Mouse (Mus musculus): ENCODE results near the gene Kif5a. TPM values are rescaled to one million over a fixed set of nuclear protein-coding genes. Genes with fewer than 3 reads are reported as not detected.
A peak's percentile ranks its signal among the peaks of the same experiment; 100 is the strongest.

Gene Kif5a
- total RNA-seq, 2 experiments from 2014 or later = 1.1 to 1.6 TPM

DNA sequence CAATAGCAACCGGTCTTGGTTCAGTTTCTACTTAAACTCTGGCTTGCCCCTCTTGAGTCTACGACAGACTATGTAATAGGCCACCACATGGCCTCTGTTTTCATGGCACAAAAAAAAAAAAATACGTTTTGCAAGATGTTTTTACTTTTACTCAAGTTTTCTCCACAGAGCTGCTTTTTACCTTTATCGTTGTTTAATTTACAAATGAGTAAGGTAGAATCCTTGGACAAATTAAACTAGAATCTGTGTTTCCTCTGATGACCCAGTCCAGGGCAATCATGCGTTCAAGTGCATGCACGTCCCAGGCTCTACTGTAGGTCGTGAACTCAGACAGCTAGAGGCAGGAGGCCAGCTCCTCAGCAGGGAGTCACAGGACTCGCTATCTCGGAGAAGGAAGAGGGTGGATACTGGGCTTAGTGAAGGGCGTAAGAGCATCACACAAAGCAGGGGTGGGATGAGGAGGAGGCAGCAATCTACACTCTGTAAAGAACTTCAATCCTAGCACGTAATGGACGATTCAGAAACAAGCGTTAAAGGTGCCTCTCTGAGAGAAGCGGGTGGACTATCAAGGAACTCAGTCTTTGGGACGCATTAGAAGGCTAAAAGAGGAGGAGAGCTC, 26.5 kb upstream of the Kif5a start:
- DNase-seq = peak; percentile 53

DNA sequence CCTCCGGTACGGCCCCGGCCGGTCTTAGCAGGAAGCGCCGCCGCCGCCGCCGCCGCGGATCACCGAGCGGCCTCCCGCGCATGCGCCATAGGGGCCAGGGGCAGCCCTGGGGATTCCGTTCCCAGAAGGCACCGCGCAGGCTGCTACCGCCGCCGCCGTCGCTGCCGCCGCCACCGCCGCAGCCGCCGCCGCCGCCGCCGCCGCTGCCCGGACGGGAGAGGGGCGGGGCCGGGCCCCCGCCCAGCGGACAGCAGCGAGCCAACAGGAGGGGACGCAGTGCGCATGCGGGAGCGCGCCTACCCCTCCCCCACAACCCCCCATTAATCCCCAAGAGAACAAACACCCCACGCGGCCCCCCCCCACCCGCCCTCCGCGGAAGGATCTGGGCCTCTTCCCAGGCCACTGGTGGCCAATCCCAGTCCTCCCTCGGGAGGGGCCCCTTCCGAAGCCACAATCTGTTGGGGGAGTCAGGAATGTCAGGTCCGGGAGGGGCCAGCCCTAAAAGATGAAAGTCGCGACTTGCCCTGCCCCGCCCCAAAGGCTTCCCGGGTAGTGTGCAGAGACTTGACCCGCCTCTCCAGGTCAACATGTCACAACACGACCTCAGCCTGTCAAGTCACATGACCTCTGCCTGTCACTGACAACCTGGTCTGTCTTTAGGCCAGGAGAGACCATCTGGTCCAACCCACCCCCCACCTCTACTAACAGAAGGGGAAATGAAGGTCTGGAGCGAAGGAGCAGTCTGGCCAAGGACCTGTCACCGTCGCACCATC, 25.8 kb upstream of the Kif5a start, which contains the start of gene Mbd6:
Mbd6 (minus strand) TSS at position 219 of the 773 bp plus-strand sequence.
- peak; percentile 93 for DNase-seq

DNA sequence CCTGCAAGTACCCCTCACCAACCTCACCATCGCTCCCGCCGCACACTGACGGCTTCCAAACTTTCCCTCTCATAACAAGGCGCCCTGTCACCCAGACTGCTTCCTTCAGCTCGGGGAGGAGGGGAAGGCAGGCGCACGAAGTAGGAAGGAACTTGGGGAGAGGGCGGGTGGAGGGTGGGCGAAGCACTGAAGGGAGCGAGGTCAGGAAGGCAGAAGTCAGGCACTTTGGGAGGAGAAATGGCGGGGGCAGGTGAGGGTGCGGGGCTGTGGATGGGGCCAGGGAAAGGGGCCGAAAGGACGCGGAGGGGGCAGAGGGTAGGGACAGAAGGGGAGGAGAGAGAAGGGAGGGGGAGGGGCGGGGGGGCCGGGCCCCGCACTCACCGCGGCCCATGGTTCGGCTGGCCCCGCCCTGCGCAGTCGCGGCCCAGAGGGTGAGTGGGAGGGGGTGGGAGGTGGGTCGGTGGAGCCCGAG, 25.2 kb upstream of the Kif5a start:
- DNase-seq = peak; percentile 50

DNA sequence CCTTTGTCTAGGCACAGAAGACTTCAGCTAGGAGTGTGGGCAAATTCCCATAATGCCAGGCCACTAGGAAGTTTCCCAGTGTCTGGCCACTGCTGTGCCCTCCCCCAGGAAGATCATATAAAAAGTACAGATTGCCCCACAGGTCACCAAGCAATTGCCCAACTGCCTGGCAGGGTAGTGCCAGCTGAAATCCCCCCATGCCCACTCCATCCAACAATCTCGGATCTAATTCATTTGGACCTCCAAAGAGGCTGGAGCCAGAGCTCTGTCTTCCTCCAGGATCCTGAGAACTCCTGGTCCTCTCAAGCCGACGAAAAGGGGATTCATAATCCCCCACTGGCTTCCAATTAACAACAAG, 24.8 kb upstream of the Kif5a start:
- DNase-seq = no peak

DNA sequence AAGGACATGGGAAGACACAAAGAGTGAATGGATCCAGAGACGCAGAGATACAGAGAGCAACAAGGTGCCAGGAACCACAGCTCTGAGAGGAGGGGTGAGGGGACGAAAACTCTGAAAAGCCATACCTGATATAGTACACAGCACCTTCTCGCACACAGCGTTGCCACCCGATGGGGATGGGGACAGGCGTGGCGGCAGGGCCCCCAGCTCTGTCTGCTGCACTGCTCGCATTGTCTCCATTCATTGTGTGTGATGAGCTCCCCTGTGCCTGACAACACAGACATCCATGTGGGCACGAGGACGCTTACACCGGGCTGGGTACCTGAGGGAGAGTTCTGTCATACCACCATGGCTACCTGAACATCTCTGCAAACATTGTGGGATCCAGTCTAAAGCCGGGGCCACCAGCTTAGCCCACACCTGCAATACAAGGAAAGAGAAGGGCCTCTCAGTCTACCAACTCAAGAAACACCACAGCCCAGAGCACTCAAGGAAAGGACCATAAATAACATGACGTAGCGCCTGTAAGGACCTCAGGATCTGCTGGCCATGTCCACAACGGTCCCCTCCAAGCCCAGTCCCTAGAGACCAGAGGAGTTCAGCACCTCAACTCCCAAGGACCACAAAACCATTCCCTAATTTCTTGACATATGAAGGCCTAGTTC, 24.3 kb upstream of the Kif5a start:
- DNase-seq = no peak

DNA sequence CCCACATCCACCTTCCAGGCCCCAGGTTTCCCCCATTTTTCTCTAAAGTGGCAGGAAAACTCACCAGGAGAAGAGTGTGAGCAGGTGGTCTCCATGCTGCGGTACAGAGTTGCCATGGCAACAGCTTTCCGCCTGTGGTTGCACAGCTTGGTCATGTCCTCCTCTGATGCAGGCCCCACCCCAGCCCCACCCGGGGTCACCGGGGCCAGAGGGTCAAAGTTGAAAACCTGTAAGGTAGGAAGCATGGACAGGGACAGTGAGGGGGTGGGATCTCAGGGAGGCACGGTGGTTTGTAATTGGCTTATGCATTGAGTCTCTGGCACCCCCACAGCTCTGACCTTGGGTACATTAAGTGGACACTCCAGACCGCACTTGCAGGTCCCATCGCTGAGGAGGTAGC, 23.6 kb upstream of the Kif5a start:
- no peak for DNase-seq

DNA sequence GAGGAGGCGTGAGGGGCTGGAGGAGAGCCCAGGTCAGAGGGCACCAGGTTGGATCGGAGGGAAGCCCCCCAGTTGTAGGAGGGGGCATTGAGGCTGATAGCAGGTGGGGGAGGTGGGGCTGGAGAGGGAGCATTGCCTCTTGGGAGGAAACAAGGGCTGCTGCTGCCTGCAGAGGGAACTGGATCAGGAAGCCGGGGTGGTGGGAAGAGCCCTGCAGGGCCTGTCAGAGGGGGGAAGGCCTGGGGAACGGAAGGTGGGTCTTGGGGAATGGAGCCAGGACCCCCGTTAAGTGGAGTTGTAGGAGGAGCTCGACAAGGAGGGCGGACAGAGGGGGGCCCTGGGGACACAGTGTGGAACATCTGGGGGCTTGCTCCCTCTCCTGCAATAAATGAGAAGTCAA, 23.0 kb upstream of the Kif5a start:
- no peak for DNase-seq

DNA sequence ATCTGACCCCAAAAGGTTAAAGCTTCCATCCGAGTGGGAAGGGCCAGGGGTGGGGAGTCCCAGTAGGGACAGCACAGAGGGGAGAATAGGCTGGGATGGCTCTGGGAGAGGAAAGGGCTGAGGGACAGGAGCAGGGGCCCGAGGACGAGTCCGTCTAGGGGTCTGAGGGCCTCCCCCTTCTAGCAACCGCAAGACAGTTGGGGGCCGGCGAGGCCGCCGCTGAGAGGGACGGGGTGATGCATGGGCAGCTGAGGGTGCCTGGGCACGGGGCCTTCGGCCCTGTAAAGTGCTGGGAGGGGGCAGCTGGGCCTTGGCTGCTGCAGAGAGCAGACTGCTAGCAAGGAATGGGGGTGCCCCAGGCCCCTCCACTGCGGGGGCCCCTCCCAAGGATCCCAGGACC, 22.5 kb upstream of the Kif5a start:
- no peak for DNase-seq

DNA sequence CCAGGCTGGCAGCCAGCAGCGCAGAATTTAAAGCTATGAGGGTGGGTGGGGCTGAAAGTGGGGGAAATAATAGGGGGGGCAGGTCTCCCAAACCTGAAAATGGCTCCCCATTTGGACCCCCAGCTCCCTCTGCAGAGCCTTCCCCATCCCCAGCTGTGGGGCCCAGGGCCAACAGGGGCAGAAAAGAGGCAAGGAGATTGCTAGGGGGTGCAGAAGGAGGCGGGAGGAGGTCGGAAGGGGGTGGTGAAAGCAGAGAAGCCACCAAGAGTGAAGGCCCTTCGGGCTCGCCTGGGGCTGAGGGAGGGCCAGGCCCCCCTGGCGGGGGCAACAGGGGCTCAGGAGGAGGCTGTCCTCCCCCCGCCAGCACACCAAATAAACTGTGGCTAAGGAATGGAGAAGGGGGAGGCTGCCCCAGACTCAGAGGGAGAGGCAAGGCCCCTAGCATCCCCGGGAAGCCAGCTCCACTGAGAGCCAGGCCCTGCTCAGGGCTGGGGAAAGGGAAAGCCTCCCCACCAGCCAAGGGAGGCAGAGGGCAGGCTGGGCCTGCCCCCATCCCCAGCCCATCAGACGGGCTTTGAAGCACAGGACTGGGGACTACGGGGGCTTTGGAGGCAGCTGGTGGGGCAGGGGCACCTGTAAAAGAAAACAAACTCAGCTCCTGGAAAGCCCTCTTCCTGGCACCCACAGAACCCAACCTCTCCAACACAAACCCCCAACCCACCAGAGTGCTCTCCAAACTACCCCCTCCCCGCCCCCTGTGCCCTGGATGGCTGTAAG, 21.8 kb upstream of the Kif5a start:
- DNase-seq = no peak

DNA sequence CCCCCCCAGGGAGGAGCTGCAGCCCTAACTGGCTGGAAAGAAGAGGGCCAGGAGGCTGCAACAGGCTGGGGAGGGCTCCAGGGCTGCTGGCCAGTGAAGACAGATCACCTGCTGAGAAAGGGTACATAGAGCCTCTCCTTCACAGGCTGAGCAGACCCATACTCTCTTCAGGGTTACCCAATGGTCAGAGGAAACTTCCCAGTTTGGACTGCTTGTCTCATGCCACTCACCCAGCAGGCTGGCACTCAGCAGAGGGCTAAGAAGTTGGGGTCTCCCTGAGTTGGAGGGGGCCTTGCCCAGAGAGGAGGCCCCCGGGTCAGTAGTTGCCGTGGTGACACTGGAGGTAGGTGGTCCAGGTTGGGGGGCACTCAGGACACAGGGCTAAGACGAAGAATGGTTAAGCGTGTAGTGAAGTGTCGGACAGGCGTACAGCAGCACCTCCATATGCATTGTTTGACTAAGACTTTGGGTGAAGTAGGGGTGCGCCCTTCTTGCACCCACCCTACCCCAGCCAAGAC, 21.0 kb upstream of the Kif5a start:
- DNase-seq = no peak

DNA sequence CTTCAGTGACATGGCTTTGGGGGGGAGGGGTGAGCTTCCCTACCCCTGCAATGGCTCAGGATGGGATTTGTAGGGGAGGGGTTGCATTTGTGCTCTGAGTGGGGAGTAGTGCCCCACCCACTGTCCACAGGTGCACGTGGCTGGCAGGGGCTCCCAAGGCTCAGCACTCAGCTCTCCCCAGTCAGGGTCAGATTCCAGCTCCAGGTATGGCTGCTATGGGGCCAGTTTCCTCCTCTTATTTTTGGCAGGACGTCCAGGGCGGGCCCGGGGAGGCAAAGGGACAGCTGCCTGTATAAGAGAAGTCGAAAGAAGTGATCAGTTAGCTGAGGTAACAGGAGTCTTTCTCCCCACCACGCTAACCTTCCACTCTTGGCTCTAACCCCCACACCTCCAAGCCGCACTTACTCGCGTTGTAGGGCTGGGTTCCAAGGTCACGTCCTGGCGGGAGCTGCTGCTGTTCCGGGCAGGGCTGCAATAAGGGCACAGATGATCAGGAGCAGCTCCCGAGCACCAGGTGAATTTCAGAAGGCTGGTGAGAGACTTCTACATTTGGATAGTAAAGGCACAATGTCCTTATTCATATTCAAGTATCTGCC, 19.6 kb upstream of the Kif5a start:
- DNase-seq = no peak

DNA sequence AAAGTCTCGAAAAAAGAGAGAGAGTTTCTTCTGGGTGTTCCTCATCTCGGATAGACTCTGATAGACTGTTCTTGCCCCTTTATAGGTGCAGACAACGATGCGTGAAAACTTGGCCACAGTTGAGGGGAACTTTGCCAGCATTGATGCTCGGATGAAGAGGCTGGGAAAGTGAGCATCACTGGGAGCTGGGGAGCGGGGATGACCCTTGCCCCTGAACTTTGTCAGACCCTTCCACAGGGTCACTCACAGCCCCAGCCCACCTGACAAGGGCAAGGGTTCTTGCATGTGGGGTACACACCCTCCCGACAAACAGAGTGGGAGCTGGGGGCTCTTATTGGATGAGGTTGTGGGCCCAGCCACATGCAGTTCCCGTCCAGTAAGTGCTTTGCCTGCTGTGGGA, 18.2 kb upstream of the Kif5a start:
- DNase-seq = no peak

DNA sequence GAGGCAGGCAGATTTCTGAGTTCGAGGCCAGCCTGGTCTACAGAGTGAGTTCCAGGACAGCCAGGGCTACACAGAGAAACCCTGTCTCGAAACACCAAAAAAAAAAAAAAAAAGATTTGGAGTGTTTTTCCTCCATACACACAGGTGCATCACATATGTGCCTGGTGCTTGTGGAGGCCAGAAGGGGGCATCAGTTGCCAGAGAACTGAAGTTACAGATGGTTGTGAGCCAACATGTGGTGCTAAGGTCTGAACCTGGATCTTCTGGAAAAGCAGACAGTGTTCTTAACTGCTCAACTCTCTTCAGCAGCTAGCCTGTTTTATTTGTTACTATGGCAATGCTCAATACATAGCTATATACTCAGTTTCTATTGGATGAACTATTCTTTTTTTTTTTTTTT, 16.6 kb upstream of the Kif5a start:
- no peak for DNase-seq

DNA sequence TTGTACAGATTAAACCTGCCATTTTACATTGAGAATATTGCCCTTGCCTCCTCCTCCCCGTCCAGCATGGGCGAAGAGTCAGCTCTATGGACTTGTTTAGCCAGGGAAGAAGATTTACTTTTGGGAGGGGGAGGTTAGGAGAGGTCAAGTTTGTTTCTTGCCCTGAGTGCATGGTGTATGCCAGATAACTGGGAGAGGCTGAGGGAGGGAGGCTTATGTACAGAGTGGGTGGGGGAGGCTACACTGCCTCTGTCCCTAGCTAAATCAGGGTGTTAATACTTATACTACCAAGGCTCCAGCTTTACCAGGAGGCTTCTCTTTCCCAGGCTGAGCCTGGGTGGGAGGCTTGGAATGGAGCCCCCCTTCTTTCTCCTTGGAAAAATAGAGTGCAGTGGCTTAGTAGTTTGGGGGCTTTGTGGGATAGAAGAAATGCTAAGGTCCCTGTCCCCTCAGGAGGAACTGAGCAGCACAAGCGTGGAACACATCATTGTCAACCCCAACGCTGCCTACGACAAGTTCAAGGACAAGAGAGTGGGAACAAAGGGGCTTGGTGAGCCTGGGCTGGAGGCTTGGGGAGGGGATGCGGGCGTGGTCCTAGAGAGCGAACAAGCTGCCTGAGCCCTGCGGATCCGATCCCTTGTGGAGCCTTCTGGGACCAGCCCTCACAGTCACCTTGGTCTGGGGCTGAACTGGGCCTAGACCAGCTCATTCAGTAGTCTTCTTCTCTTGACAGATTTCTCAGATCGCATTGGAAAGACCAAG, 11.3 kb upstream of the Kif5a start:
- no peak for DNase-seq

DNA sequence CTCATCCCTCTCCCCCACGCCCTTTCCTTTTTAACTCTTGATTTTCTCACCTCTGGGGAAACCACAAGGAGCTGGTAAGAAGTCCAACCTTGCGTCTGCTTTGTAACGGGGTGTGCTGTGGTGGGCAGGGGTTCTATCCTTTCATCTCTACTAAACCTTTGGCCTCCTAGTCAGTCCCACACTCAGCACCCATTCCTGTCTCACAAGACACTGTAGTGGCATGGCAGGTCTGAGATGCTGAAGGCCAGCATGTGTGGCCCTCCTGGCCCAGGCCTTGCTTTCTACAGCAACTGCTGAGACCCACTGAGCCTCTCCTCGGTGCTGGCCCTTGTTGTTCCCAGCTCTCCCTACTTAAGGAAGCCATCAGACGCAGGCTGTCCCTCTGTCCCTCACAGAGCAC, 9.2 kb upstream of the Kif5a start:
- DNase-seq = no peak

DNA sequence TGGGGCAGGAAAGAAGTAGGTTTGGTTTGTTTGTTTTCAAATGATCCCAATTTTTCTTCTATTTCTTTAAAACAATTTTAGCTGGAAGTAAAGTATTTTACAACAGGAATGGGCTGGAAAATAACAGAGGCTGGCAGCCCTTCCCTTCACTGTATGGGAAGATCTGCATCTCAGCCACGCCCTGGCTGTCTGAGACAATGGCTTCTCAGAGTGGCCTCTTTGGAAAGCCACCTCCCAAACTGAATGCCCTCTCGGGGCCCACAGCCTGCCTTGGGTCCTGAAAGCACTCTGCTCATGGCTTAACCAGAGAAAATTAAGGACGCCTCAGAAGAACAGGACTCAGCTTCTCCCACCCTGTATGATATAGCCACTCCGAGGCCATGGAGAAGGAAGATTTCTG, 6.7 kb upstream of the Kif5a start:
- DNase-seq = no peak

DNA sequence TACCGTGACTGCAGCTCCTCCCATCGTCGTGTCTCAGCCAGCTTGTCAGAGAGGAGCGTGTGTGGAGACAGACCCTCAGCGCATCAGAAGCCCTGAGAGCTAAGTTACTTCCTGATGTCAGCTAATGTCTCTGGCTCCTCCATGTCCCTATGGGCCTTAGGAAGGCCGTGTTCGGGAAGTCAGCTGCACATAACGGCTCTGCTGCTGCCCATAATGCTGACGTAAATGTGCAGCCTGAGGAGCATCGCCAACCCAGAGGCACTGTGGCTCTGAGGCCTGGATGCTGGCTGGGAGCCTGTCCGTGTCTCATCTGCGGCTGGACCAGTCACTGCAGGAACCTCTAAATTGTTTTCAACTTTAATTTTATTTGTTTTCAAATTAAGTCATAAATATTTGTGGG, 5.9 kb upstream of the Kif5a start:
- no peak for DNase-seq

DNA sequence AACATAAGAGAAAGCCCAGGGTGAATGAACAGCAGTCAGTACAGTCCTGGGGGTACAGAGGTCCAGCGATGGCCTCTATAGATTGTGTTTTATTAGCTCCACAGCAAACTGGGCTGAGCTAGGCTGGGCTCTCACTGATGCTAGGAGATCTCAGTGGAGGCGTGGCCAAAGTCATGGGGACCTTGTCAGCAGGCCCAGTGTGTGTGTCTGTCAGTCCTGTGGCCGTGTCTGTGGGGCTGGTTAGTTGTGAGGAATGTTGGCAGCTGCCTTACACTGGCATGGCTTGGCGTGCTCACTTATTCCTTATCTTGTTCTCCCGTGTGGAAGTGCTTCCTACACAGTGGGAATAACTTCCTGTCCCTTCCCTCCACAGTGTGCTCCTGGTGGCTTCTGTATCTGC, 5.3 kb upstream of the Kif5a start:
- DNase-seq = no peak

DNA sequence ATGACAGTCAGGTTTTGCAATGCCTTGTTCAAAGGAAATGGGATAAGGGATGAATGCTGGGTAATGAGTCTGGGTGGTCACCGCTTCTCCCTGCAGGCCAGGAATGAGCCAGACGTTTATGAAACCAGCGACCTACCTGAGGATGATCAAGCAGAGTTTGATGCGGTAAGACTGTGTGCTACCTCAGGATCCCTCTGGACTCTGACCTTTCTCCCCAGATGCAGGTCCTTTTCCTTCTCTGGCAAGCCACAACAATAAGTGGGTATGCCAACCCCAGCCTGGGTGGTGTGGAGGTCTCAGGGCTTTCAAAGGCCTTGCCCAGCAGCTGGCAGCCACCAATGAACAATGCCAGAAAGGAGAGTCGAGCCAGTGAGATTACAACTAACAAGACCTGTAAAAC, 4.2 kb upstream of the Kif5a start:
- no peak for DNase-seq

DNA sequence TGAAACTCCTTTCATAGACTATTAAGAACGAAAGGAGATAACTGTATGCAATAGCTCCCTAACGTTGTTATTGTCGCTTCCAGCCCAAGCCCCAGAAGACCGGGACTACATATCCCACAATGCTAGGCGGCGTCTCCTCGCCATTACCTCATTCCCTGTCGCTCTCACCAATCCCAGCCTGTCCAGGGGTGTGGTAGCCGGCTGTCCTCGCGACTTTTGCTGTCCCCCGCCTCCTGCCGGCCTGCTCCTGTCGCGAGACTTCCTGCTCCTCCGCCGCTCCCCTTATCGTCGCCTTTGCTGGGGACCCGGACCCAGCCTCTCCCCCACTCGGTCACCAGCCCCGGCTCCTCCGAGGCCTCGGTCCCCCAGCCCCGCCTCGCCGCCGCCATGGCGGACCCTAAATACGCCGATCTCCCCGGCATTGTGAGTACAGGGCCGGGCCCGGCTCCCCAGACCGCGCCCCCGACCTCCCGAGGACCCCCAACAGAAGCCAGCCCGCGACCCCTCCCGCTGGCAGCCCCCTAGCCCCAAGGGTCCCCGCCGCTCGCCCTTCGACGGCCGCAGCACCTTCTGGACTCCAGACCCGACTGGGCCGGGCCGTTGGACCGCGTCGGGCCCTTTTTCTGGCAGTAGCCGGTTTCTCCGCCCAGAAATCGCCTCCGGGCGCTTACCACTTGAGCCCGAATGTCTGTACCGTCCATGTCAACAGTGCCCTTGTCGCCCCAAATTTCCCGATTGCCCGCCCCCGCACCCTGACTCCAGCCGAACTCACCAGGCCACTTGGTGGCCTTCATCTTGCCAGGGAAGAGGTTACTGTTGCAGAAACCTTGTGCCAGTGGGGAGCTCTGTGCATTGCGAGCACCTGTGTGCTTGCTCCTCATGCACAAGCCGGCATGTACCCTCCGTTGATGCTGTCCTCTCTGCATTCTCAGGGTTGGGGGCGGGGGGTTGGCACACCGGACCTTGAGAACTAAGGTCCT, 3.3 kb upstream of the Kif5a start, which contains the start of gene Dctn2:
Dctn2 (plus strand) TSS at position 257 of the 980 bp plus-strand sequence.
- DNase-seq = peak; percentile 89
